Mouse (Mus musculus) brain, embryonic 14.5 days (tissue): ENCODE data around the gene Rrm2. TPM values are rescaled to one million over a fixed set of nuclear protein-coding genes. Genes with fewer than 3 reads are reported as not detected.

Source experiments
- DNase-seq: peaks from one replicate; pipeline ENCODE4 v3.0.0-alpha.2; 2011; ENCODE audit warnings: low read depth
- CTCF ChIP-seq: fragments of 200-500 bp; IDR thresholded peaks from 2 replicates; pipeline ENCODE4 v1.5.1; 2012; ENCODE audit warnings: inconsistent platforms, mild to moderate bottlenecking, moderate library complexity, borderline replicate concordance; ENCODE audit not compliant: insufficient read depth, insufficient read length; ENCODE audit errors: extremely low read depth
- POLR2A ChIP-seq: fragments of 200-500 bp; IDR thresholded peaks from 2 replicates; pipeline ENCODE4 v1.6.1; 2012; ENCODE audit warnings: mild to moderate bottlenecking, inconsistent platforms, borderline replicate concordance; ENCODE audit not compliant: poor library complexity, insufficient read depth, insufficient read length, severe bottlenecking; ENCODE audit errors: extremely low read depth
- polyA plus RNA-seq: library from polyadenylated mRNA; depleted of rRNA; stranded (reverse); fragments of >200 nt; gene quantifications from 2 replicates; pipeline ENCODE4 v1.2.3, GENCODE M21; 2012

Rrm2 gene
- polyA plus RNA-seq, 1 experiment: 38.1 TPM

DNA sequence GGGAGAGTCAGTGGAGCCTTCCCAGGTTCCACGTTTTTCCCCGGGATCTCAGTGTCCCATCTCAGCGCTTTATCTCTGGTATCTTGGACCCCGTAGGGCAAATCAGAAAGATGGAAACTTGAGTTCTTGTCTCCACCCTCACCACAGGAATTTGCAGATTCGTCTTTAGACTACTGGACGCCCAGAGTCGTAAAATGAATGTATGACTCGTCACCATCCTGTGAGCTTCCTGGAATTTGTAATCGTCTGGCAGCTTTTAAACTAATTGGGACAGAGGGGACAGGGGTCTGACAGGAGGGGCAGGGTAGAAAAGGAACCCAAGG, 600 bp upstream of the Rrm2 start:
- TF ChIP-seq CTCF (no peak), POLR2A (no peak)

DNA sequence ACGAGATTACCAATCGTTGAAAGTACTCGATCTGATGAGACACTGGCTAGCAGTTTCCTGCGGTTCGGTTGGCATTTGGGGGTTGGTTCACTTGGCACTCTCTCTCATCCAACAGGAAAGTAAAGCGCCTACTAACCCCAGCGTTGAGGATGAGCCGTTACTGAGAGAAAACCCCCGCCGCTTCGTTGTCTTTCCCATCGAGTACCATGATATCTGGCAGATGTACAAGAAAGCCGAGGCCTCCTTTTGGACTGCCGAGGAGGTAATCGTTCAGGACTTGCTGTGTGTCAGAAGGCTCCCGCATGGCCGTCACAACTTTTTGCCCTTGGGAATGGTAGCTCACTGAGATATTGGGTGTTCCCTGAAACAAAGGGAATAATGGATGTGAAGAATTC, 780 bp downstream of the Rrm2 start:
- no peak for TF ChIP-seq CTCF
- no peak for TF ChIP-seq POLR2A
- DNase-seq: no peak

More for the DNA sequence above, 600 bp upstream of the Rrm2 start:
- DNase-seq: peak; percentile 18

DNA sequence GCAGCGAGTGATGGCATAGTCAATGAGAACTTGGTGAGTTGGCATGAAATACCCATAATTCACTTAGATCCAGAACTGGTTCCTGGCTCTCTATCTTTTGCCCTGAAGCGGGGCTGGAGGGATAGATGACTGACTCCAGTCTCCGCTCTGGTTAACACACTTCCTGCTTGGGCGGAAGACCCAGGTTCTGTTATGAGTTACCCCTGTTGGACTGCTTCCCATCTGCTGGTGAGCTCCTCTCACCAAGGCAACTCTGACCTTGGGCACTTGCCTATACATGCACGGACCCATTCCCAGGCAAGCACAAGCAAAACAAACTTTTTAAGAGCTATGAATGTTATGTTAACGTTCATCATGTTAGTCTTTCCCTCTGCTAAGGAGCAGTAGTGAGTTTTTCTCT, 1.4 kb downstream of the Rrm2 start:
- peak; percentile 27 for DNase-seq
- TF ChIP-seq CTCF: no peak
- TF ChIP-seq POLR2A: no peak

DNA sequence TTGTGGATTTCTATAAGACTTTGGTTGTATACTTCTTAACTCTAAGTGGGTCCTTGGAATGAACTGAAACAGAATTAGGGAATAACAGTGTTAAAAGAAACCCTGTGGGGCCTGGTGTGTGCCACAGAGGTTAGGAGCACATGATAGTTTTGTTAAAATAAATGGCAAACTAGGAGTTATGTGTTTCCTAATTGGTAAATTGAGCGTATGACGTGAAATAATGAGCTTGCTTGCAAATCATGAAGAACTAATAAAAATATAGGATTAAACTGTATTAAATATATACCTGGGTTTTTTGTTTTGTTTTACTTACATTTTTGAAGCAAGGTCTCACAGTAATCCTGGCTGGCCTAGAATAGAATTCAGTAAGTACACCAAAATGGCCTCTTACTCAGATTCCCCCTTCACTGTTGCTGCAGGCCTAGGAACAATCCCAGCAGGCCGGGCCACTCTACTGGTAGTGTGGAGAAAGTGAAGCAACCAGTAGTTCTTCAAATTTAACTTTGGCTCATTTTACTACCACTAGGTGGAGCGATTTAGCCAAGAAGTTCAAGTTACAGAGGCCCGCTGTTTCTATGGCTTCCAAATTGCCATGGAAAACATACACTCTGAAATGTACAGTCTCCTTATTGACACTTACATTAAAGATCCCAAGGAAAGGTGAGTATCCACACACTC, 1.9 kb downstream of the Rrm2 start:
- peak; percentile 56; the same call in 1 of the 2 replicates for TF ChIP-seq CTCF
- no peak for TF ChIP-seq POLR2A

DNA sequence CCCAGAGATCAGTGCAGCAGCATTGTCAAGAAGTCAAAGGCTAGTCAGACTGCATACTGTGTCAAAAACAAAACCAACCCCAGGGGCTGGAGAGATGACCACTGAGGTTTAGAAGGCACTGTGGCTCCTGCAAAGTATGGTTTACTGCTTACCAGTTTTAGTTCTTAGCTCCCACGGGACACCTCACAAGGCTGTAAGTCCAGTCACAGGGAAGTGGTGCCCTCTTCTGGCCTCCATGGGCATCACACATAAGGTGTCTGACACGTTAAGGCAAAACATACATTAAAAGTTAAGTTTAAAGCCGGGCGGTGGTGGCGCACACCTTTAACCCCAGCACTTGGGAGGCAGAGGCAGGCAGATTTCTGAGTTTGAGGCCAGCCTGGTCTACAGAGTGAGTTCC, 2.6 kb downstream of the Rrm2 start:
- no peak for TF ChIP-seq POLR2A
- TF ChIP-seq CTCF: peak; percentile 59; the same call in 1 of the 2 replicates
- DNase-seq: peak; percentile 47

More for the DNA sequence above, 1.9 kb downstream of the Rrm2 start:
- peak; percentile 95 for DNase-seq

DNA sequence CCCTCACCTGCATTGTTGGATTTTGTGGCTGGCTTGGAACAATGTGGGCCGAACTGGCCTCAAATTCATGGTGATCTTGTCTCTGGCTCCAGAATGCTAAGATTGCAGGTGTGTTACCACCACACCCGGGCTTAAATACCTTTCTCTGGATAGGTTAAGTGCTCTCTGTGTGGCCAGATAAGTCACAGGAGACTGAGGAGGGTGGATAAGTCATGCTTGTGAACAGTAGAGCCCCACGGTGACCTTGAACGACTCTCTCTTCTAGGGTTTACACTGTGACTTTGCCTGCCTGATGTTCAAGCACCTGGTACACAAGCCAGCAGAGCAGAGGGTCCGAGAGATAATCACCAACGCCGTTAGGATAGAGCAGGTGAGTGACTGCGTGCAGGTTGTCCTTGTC, 4.4 kb downstream of the Rrm2 start:
- TF ChIP-seq POLR2A: no peak
- TF ChIP-seq CTCF: no peak
- DNase-seq: no peak

DNA sequence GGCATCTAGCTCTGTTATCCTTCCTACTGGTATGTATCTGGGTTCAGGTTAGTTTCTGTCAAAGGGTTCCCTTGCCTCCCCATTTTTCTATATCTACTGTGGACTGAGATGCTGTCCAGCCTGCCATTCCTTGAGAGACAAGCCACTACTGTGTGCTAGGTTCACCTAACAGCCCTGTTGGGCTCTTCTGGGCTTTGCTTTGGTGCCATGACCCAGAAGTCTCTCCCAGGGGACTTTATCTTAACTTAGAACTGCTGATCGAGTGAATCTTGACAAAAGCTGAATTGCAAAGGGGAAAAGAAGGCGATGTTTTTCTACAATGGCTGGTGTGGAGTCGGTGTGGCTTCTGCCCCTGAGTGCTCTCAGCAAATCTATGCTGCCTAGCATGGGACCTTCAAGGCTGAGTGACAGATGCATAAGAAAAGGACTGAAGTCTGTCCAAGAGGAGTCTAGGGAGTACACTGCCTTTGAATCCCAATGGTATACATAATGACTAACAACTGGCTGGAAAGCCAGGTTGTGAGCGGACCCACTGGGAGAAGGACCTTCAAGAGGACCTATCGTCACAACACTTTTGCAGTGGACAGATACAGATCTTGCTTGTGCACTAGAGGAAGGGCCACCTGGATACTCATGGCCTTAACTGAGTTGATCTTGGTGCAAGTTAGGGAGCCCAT, 6.7 kb downstream of the Rrm2 start:
- TF ChIP-seq CTCF (no peak), POLR2A (no peak)
- DNase-seq: no peak

DNA sequence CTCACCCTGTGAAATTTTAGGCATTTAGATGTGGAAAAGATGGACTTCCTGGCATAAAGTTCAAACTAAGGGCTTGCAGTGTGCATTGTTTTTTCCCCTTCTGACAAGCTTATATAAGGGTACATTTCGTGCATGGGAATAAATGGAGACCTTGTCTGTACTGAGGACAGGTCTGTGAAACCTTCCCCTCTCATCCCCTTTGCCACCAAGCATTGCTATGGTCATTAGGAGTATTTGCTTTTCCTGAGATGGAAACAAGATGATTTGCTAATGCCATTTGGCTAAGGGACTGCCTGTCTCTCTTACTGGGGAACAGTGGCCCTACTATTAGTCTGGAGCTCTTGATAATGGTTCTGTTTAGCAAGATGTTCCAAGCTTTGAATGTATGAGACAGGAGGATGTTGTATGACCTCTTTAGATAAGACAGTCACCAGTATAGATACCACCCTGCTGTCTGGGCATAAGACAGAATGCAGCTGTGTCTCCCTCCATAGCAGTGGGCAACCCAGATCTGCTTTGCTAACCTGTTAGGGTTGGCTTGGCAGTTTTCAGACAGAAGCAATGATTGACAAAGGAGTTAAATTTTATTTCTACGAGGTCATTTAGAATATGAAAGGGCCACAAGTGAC, 7.3 kb downstream of the Rrm2 start:
- TF ChIP-seq POLR2A (no peak), CTCF (no peak)

DNA sequence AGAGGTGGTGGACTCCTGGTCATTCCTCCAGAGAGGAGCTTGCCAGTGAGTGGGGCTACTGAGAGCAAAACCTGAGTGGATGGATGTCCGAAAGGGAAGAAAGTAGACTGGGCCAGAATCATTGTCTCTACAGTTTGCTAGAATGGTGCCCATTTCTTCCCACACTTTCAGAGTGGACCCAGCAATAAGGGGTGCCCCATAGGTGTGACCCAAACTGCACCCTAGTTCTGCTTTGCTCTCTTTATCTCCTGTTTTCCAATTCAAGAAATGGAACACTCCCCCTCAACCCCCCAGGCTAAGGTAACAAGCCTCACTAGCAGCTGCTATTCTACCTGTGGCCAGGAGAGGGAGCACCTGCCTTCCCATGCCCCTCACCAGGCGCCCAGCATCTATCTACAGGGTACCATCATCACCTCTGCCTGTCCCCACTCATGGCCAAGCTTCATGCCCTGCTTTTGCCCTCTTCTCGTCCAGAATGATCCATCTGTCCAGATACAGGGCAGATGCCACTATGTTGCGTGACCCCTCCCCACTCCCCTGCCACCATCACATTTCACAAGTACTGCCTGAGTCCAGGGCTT, 8.8 kb downstream of the Rrm2 start:
- TF ChIP-seq POLR2A: no peak
- TF ChIP-seq CTCF: peak; percentile 92
- DNase-seq: peak; percentile 57

More for the DNA sequence above, 7.3 kb downstream of the Rrm2 start:
- DNase-seq: no peak

DNA sequence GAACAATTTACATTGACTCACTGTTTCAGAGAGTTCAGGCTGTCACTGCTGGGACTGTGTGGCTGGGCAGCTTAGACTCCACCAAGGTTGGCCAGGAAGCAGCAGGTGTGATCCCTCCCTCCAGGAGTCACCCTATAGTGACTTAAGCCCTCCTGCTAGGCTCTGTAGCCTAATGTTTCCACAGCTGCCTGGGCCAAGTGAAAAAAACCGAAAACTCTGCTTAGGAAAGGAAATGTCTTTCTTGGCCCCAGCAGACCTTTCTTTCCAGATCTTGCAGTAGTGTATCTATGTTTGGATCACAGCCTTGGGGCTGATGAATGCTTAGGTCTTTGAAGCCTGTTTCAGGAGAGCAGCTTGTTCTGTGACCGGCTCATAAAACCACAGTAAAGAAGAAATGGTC, 15.4 kb downstream of the Rrm2 start:
- DNase-seq: no peak
- TF ChIP-seq POLR2A (no peak), CTCF (no peak)

DNA sequence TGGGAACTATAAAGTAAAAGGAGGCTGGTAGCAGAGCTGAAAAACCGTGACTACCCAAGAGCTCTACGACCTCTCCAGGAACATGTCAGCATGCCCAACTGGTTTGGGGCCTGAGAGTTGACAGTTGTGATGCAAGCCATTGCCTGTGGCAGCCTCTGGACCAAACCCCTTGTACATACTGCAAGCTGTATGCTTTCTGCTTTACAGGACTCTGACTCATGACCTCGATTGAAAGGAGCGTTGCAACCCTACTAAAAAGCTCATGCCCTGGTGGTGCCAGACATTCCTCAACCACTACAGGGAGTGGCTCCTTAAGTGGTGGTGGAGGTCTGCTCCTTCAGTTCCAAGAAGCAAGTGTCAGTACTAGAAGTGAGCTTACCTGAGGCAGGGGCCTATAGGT, 15.8 kb downstream of the Rrm2 start:
- TF ChIP-seq CTCF (no peak), POLR2A (no peak)
- no peak for DNase-seq
